Comparison of ENCODE assay signal across 22 mouse cellular contexts in genomic region chr11:35202332-35202731, GRCm38 (mm10).
DNase-seq lines count a peak whose midpoint lies in the region; ATAC-seq lines count a peak whose summit lies in the region.
"Had no signal": no experiment of that assay in that cellular context is flagged by ENCODE, and none has a peak within 500 bp of the region (broad histone marks: within the 10 kb centered on the region; RNA-seq: fewer than 3 reads in every experiment).

No protein-coding gene starts in this region.

- no peak overlapping the region for H3K4me3 ChIP-seq in embryonic facial prominence, embryonic 14.5 days (ENCODE audit: low read depth, low read length)
- no peak overlapping the region for H3K4me3 ChIP-seq in embryonic facial prominence, embryonic 10.5 days
- H3K4me3 ChIP-seq in heart, embryonic 10.5 days: no peak overlapping the region
- H3K4me3 ChIP-seq: embryonic facial prominence, embryonic 12.5 days; forebrain, embryonic 12.5 days; gastrocnemius, adult 2 months; hindbrain, embryonic 12.5 days had no signal

- no peak overlapping the region for H3K4me2 ChIP-seq in embryonic facial prominence, embryonic 14.5 days (ENCODE audit: low read depth, low read length)
- H3K4me2 ChIP-seq: embryonic facial prominence, embryonic 12.5 days; forebrain, embryonic 12.5 days; hindbrain, embryonic 12.5 days had no signal

- H3K27me3 ChIP-seq in embryonic facial prominence, embryonic 14.5 days (replicated peaks; ENCODE audit: control insufficient read depth, insufficient read depth, low read length): no peaks in the 10 kb centered on the region
- peaks cover 8% of the 10 kb centered on the region; the same call in 1 of the 2 replicates for H3K27me3 ChIP-seq in embryonic facial prominence, embryonic 10.5 days (replicated peaks; ENCODE audit: low read depth, poor library complexity, severe bottlenecking)
- H3K27me3 ChIP-seq in heart, embryonic 10.5 days (ENCODE audit: insufficient read depth, poor library complexity, severe bottlenecking): no peaks in the 10 kb centered on the region
- H3K27me3 ChIP-seq: embryonic facial prominence, embryonic 12.5 days; hindbrain, embryonic 12.5 days had no signal

- H3K9me3 ChIP-seq in embryonic facial prominence, embryonic 14.5 days (ENCODE audit: control insufficient read depth, low read length): no peaks in the 10 kb centered on the region
- H3K9me3 ChIP-seq in embryonic facial prominence, embryonic 10.5 days: no peaks in the 10 kb centered on the region
- no peaks in the 10 kb centered on the region for H3K9me3 ChIP-seq in heart, embryonic 10.5 days
- H3K9me3 ChIP-seq: embryonic facial prominence, embryonic 12.5 days; forebrain, embryonic 12.5 days; hindbrain, embryonic 12.5 days had no signal

- no peak overlapping the region for H3K9ac ChIP-seq in embryonic facial prominence, embryonic 14.5 days (ENCODE audit: low read depth, low read length)
- H3K9ac ChIP-seq: embryonic facial prominence, embryonic 12.5 days; forebrain, embryonic 12.5 days; hindbrain, embryonic 12.5 days had no signal

- H3K27ac ChIP-seq in embryonic facial prominence, embryonic 14.5 days (replicated peaks; ENCODE audit: low read depth, low read length): no peak overlapping the region
- no peak overlapping the region for H3K27ac ChIP-seq in embryonic facial prominence, embryonic 10.5 days (replicated peaks)
- no peak overlapping the region for H3K27ac ChIP-seq in heart, embryonic 10.5 days
- H3K27ac ChIP-seq: embryonic facial prominence, embryonic 12.5 days; forebrain, embryonic 12.5 days; gastrocnemius, adult 2 months; hindbrain, embryonic 12.5 days had no signal

- ATAC-seq in embryonic facial prominence, embryonic 14.5 days (ENCODE audit: low read depth): no peak
- ATAC-seq: forebrain, embryonic 16.5 days; hindbrain, embryonic 16.5 days; inflammation-experienced regulatory T-cells, adult 6 months had no signal

- DNase-seq in embryonic facial prominence, embryonic 14.5 days (ENCODE audit: low spot score): peak; percentile 13
- no peak for DNase-seq in embryonic facial prominence, embryonic 10.5 days (ENCODE audit: low spot score)
- peak; percentile 35 for DNase-seq in heart, embryonic 10.5 days (ENCODE audit: low spot score)
- no peak for DNase-seq in heart, adult 8-10 months (ENCODE audit: low spot score)
- DNase-seq in retina, postnatal 1 day: peak; percentile 37
- no peak for DNase-seq in retina, embryonic 14.5 days (ENCODE audit: low spot score)
- DNase-seq in lung, postnatal 14 days: no peak
- DNase-seq: adrenal gland, postnatal 25 days; cerebellum, adult 11 months; cerebellum, adult 8-10 months; cerebellum, postnatal 14 days; embryo, embryonic 11 days; gastrocnemius, adult 2 months; gastrocnemius, postnatal 25 days; heart, postnatal 10 days; heart, postnatal 4 days had no signal

- H3K4me1 ChIP-seq in embryonic facial prominence, embryonic 14.5 days (ENCODE audit: control insufficient read depth, insufficient read depth, low read length): peaks cover 24% of the 10 kb centered on the region
- peaks cover 30% of the 10 kb centered on the region for H3K4me1 ChIP-seq in embryonic facial prominence, embryonic 10.5 days
- peaks cover 13% of the 10 kb centered on the region for H3K4me1 ChIP-seq in heart, embryonic 10.5 days

- no peaks in the 10 kb centered on the region for H3K36me3 ChIP-seq in embryonic facial prominence, embryonic 14.5 days (ENCODE audit: control insufficient read depth, insufficient read depth, low read length)
- no peaks in the 10 kb centered on the region for H3K36me3 ChIP-seq in embryonic facial prominence, embryonic 10.5 days (replicated peaks)
- no peaks in the 10 kb centered on the region for H3K36me3 ChIP-seq in heart, embryonic 10.5 days
- H3K36me3 ChIP-seq: embryonic facial prominence, embryonic 12.5 days; forebrain, embryonic 12.5 days; hindbrain, embryonic 12.5 days had no signal

- 65% methylated on average over 5 of the region's 5 CpGs for WGBS in embryonic facial prominence, embryonic 14.5 days
- 85% methylated on average over 5 of the region's 5 CpGs for WGBS in embryonic facial prominence, embryonic 10.5 days
- 77% methylated on average over 5 of the region's 5 CpGs for WGBS in heart, embryonic 10.5 days

Comparison
In these comparisons a context has a peak if more than half of its experiments do, and no peak if none do; other contexts are left out.
1. DNase-seq: peak in embryonic facial prominence, embryonic 14.5 days (single experiment), heart, embryonic 10.5 days (single experiment) and retina, postnatal 1 day (single experiment); none in embryonic facial prominence, embryonic 10.5 days (single experiment), heart, adult 8-10 months (single experiment), retina, embryonic 14.5 days (single experiment) and lung, postnatal 14 days (single experiment).